Mouse (Mus musculus) C2C12 (cell line): ENCODE results near the gene Stxbp1.

Experiments used
- CEBPB ChIP-seq: IDR thresholded peaks from one replicate; pipeline ENCODE4 v1.6.1; 2011; ENCODE audit warnings: low read depth, mild to moderate bottlenecking, control low read depth, moderate library complexity
- CTCF ChIP-seq: IDR thresholded peaks from one replicate; pipeline ENCODE4 v1.5.1; 2011; ENCODE audit not compliant: control insufficient read depth, insufficient read depth, insufficient read length
- MAX ChIP-seq: IDR thresholded peaks from one replicate; pipeline ENCODE4 v1.6.1; 2011; ENCODE audit warnings: mild to moderate bottlenecking, control low read depth
- MYOD1 ChIP-seq: IDR thresholded peaks from one replicate; pipeline ENCODE4 v1.6.1; 2011; ENCODE audit warnings: low read depth; ENCODE audit not compliant: control insufficient read depth, insufficient read length
- USF1 ChIP-seq: IDR thresholded peaks from one replicate; pipeline ENCODE4 v1.6.1; 2011; ENCODE audit warnings: low read depth, mild to moderate bottlenecking, control low read depth, moderate library complexity

DNA sequence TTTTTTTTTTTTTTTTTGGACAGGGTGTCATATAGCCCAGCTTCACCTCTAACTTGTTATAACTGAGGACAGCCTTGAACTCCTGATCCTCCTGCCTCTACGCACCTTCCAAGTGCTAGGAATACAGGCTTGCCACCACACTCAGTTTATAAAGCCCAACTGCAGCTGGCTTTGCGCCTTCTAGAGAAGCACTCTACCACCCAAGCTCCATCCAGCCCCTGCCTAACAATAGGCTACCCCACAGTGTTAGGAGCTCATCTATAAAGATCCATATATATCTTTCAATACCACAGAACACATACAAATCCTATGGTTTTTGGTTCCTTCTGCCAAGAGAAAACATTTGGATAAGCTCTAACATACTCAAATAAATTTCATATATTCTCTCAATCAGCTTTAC, 30.5 kb downstream of the Stxbp1 start:
- TF ChIP-seq CTCF = no peak
- no peak for TF ChIP-seq MYOD1
- no peak for TF ChIP-seq MAX
- TF ChIP-seq CEBPB = no peak
- no peak for TF ChIP-seq USF1
